Mouse (Mus musculus): ENCODE data around the gene Lamc1. TPM values are rescaled to one million over a fixed set of nuclear protein-coding genes. Genes with fewer than 3 reads are reported as not detected.
"Not testable (repeated sequence)": the region's sequence is repeated elsewhere in the genome, so short reads cannot be mapped to it uniquely, and the experiment has no call there.

The Lamc1 gene
- polyA plus RNA-seq, 1 experiment from 2014 or later = 16.0 TPM

GRCm38 (mm10) chr1:153309310-153309709 is 23.3 kb downstream of the Lamc1 start:
- no peak for ATAC-seq (replicated peaks)
- 73% methylated on average over 4 of the region's 4 CpGs for WGBS
- no peak overlapping the region for H3K27ac ChIP-seq

GRCm38 (mm10) chr1:153308915-153309296 is 23.7 kb downstream of the Lamc1 start:
- Histone ChIP-seq H3K9ac (no peak overlapping the region), H3K4me2 (peak overlapping the region; percentile 15; the same call in 1 of the 2 replicates), H3K27ac (peak overlapping the region; percentile 58), H3K36me3 (replicated peaks) (no peaks in the 10 kb centered on the region), H3K9me3 (no peaks in the 10 kb centered on the region), H3K4me1 (peaks cover 18% of the 10 kb centered on the region), H3K27me3 (replicated peaks) (no peaks in the 10 kb centered on the region), H3K4me3 (no peak overlapping the region)
- ATAC-seq (replicated peaks) = peak; percentile 69
- WGBS = 46% methylated on average over 10 of the region's 10 CpGs

More at GRCm38 (mm10) chr1:153309310-153309709, 23.3 kb downstream of the Lamc1 start:
- Histone ChIP-seq H3K4me2 (no peak overlapping the region), H3K36me3 (replicated peaks) (no peaks in the 10 kb centered on the region), H3K4me1 (peaks cover 18% of the 10 kb centered on the region), H3K9ac (no peak overlapping the region), H3K27me3 (replicated peaks) (no peaks in the 10 kb centered on the region), H3K4me3 (no peak overlapping the region), H3K9me3 (no peaks in the 10 kb centered on the region)

- Histone ChIP-seq H3K9me3 (no peaks in the 10 kb centered on the region), H3K9ac (no peak overlapping the region), H3K4me2 (peak overlapping the region; percentile 15; the same call in 1 of the 2 replicates), H3K4me1 (peaks cover 18% of the 10 kb centered on the region), H3K27ac (peak overlapping the region; percentile 58), H3K4me3 (no peak overlapping the region), H3K27me3 (replicated peaks) (no peaks in the 10 kb centered on the region), H3K36me3 (replicated peaks) (no peaks in the 10 kb centered on the region)
- ATAC-seq (replicated peaks) = 0 out of 2 replicates have a peak, but pooled peaks have one; percentile 27
- 61% methylated on average over 9 of the region's 9 CpGs for WGBS
These were observed 24.2 kb downstream of the Lamc1 start for GRCm38 (mm10) chr1:153308179-153308914.

- H3K36me3 ChIP-seq (replicated peaks) = no peaks in the 10 kb centered on the region
- WGBS = 77% methylated on average over 12 of the region's 12 CpGs
- H3K4me1 ChIP-seq = peaks cover 18% of the 10 kb centered on the region
- no peaks in the 10 kb centered on the region for H3K27me3 ChIP-seq (replicated peaks)
- no peaks in the 10 kb centered on the region for H3K9me3 ChIP-seq
- no peak for ATAC-seq (replicated peaks)
- H3K4me3 ChIP-seq = no peak overlapping the region
- H3K4me2 ChIP-seq = no peak overlapping the region
- no peak overlapping the region for H3K9ac ChIP-seq
- H3K27ac ChIP-seq = no peak overlapping the region
These were observed 24.9 kb downstream of the Lamc1 start for GRCm38 (mm10) chr1:153307509-153308178.

GRCm38 (mm10) chr1:153305728-153306127 is 26.9 kb downstream of the Lamc1 start:
- H3K4me3 ChIP-seq; H3K9ac ChIP-seq; H3K36me3 ChIP-seq (replicated peaks); H3K4me2 ChIP-seq; H3K27ac ChIP-seq; ATAC-seq (replicated peaks); H3K9me3 ChIP-seq; H3K27me3 ChIP-seq (replicated peaks): not testable (repeated sequence)
- 80% methylated on average over 9 of the region's 9 CpGs for WGBS
- peaks cover 18% of the 10 kb centered on the region for H3K4me1 ChIP-seq

GRCm38 (mm10) chr1:153305249-153305648 is 27.3 kb downstream of the Lamc1 start:
- H3K9ac ChIP-seq; H3K9me3 ChIP-seq; ATAC-seq (replicated peaks); H3K27ac ChIP-seq; H3K27me3 ChIP-seq (replicated peaks); H3K36me3 ChIP-seq (replicated peaks); H3K4me3 ChIP-seq; H3K4me2 ChIP-seq: not testable (repeated sequence)
- peaks cover 18% of the 10 kb centered on the region for H3K4me1 ChIP-seq
- WGBS = 97% methylated on average over 22 of the region's 22 CpGs

- not testable (repeated sequence) for H3K9ac ChIP-seq; H3K4me3 ChIP-seq; H3K36me3 ChIP-seq (replicated peaks); H3K4me1 ChIP-seq; H3K9me3 ChIP-seq; ATAC-seq (replicated peaks); H3K27me3 ChIP-seq (replicated peaks); H3K4me2 ChIP-seq; H3K27ac ChIP-seq
- 87% methylated on average over 5 of the region's 5 CpGs for WGBS
These were observed 33.1 kb downstream of the Lamc1 start for GRCm38 (mm10) chr1:153299436-153299835.

- not testable (repeated sequence) for H3K27me3 ChIP-seq (replicated peaks); H3K4me3 ChIP-seq; H3K9ac ChIP-seq; H3K4me2 ChIP-seq; H3K36me3 ChIP-seq (replicated peaks); H3K4me1 ChIP-seq; ATAC-seq (replicated peaks); H3K9me3 ChIP-seq; H3K27ac ChIP-seq
- WGBS = 67% methylated on average over 4 of the region's 4 CpGs
These were observed 34.7 kb downstream of the Lamc1 start for GRCm38 (mm10) chr1:153297774-153298363.

GRCm38 (mm10) chr1:153296035-153296434 is 36.6 kb downstream of the Lamc1 start:
- no peaks in the 10 kb centered on the region for H3K27me3 ChIP-seq (replicated peaks)
- no peak for ATAC-seq (replicated peaks)
- H3K4me2 ChIP-seq = no peak overlapping the region
- H3K4me1 ChIP-seq = peaks cover 4% of the 10 kb centered on the region; the same call in 1 of the 2 replicates
- no peaks in the 10 kb centered on the region for H3K36me3 ChIP-seq (replicated peaks)
- no peak overlapping the region for H3K9ac ChIP-seq
- no peak overlapping the region for H3K4me3 ChIP-seq
- no peak overlapping the region for H3K27ac ChIP-seq
- WGBS = 48% methylated on average over 6 of the region's 6 CpGs
- no peaks in the 10 kb centered on the region for H3K9me3 ChIP-seq

- H3K9me3 ChIP-seq = no peaks in the 10 kb centered on the region
- ATAC-seq (replicated peaks) = no peak; the same call in 1 of the 2 replicates
- 33% methylated on average over 5 of the region's 5 CpGs for WGBS
These were observed 39.7 kb downstream of the Lamc1 start for GRCm38 (mm10) chr1:153292892-153293291.

GRCm38 (mm10) chr1:153292202-153292601 is 40.4 kb downstream of the Lamc1 start:
- H3K4me3 ChIP-seq = no peak overlapping the region
- no peak overlapping the region for H3K27ac ChIP-seq
- ATAC-seq (replicated peaks) = no peak

More at GRCm38 (mm10) chr1:153292892-153293291, 39.7 kb downstream of the Lamc1 start:
- Histone ChIP-seq H3K4me3 (no peak overlapping the region), H3K4me1 (peaks cover 4% of the 10 kb centered on the region; the same call in 1 of the 2 replicates), H3K27ac (no peak overlapping the region), H3K4me2 (no peak overlapping the region), H3K9ac (no peak overlapping the region), H3K36me3 (replicated peaks) (no peaks in the 10 kb centered on the region), H3K27me3 (replicated peaks) (no peaks in the 10 kb centered on the region)

GRCm38 (mm10) chr1:153291416-153291815 is 41.2 kb downstream of the Lamc1 start:
- Histone ChIP-seq H3K27ac (no peak overlapping the region), H3K4me1 (peaks cover 4% of the 10 kb centered on the region; the same call in 1 of the 2 replicates), H3K4me3 (no peak overlapping the region), H3K9me3 (no peaks in the 10 kb centered on the region), H3K9ac (no peak overlapping the region), H3K4me2 (no peak overlapping the region), H3K27me3 (replicated peaks) (no peaks in the 10 kb centered on the region), H3K36me3 (replicated peaks) (no peaks in the 10 kb centered on the region)
- no peak for ATAC-seq (replicated peaks)
- WGBS = 83% methylated on average over 4 of the region's 4 CpGs

More at GRCm38 (mm10) chr1:153292202-153292601, 40.4 kb downstream of the Lamc1 start:
- Histone ChIP-seq H3K9me3 (no peaks in the 10 kb centered on the region), H3K4me2 (no peak overlapping the region), H3K36me3 (replicated peaks) (no peaks in the 10 kb centered on the region), H3K27me3 (replicated peaks) (no peaks in the 10 kb centered on the region), H3K9ac (no peak overlapping the region), H3K4me1 (peaks cover 4% of the 10 kb centered on the region; the same call in 1 of the 2 replicates)
- WGBS = 47% methylated on average over 6 of the region's 6 CpGs

Data from midbrain, embryonic 15.5 days (tissue).